Mouse (Mus musculus) common myeloid progenitor, adult 5-6 weeks (primary cell): Measurements from ENCODE around the gene Pde6b. TPM values are rescaled to one million over a fixed set of nuclear protein-coding genes. Genes with fewer than 3 reads are reported as not detected.
A peak's percentile ranks its signal among the peaks of the same experiment; 100 is the strongest.

Experiments used
- ATAC-seq: replicated peaks from 2 replicates; pipeline ENCODE4 v1.8.0; 2016; ENCODE audit warnings: low read depth, mild to moderate bottlenecking, moderate TSS enrichment, inconsistent platforms; ENCODE audit not compliant: poor library complexity, severe bottlenecking
- total RNA-seq: library from RNA; stranded (forward); fragments of 200-1000, 187-1606 nt; gene quantifications from 2 replicates; pipeline ENCODE4 v1.2.3, GENCODE M21; 2017

Pde6b gene
- not detected in 2 replicates for total RNA-seq

DNA sequence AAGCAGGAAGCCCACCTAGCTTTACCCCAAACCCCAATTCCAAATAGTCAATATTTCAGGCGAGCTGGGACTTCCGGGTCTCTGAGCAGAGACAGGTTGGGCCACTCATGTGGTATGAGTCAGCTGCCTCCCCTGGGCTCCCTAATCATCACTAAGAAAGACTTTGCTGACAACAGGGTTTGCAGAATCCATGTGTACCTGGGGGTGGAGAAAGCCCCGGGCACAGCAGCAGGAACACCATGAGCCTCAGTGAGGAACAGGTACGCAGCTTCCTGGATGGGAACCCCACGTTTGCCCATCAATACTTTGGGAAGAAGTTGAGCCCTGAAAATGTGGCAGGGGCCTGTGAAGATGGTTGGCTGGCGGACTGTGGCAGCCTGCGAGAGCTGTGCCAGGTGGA lies at the start of gene Pde6b:
Gene Pde6b, plus strand, starts transcription at position 191 of the 400 bp plus-strand sequence.
- no peak for ATAC-seq

DNA sequence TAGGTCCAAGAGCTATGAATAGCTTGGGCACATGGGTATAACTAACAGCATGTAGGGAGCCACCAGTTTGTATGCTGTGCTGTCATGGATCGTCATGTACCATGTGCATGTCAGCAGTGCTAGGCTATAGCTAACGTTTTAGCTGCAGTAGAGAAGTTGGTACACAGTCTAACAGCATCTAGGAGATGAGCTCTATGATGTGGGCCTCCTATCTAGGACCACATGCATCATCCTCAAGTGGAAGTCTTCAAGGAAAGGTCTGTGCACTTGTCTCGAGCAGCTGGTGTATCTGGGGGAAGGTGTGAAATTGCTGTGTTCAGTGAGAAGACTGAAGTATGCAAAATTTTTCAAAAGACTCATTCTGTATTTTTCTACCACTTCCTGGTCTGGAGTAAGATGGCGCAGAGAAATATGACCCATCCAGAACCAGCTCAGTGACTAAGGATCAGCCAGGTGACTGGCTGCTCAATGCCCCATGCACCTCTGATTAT lies 44.5 kb upstream of the Pde6b start:
- no peak for ATAC-seq

DNA sequence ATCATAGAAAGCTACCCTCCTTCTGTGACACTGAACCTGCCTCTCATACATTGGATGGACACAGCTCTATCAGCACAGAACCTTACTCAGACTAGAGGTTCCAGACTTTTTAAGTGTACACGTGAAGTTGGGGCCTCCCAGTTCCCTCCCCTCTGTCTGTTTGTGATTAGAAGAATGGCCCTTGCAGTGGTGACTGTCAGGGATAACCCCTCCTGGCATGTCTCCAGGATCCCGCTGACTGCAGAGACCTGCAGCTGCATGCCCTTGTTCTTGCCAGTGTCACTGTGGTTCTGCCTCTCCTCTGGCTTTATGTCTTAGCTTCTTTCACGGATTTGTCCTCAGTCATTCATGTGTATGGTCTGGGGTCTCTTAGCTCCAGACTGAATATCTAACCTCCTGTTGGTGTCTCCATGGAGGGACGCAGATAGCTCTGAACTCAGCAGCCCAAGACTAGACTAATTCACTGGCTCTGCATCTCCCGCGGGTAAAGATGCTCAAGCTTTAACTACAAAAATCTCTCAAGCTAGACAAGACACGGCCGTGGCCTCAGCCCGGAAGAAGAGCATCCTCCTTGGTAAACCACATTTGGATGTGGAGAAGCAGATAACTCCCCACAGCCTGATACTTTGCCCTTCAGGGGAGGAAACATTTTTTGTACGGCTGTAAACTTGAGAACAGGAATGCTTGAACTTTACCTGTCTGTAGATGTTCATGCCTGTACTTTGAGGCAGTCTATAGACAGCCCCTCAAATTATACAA lies 42.7 kb upstream of the Pde6b start:
- peak; percentile 89 for ATAC-seq

DNA sequence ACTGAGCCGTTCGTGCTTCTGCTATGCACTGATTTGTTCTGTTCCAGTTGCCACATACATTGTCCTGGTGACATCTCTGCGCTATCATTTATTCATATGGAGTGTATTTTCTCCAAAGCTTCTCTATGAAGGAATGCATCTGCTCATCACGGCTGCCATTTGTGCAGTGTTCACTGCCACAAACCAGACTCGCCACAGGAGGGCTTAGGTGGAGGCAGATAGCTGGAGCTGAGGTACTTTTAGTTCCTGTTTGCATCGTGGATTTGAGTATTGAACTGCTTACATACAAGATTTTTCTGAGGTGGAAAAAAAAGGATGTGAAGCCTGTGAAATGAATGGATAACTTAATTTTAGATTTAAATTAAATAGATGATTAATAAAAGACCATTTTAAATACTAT lies 40.3 kb upstream of the Pde6b start:
- ATAC-seq: no peak

DNA sequence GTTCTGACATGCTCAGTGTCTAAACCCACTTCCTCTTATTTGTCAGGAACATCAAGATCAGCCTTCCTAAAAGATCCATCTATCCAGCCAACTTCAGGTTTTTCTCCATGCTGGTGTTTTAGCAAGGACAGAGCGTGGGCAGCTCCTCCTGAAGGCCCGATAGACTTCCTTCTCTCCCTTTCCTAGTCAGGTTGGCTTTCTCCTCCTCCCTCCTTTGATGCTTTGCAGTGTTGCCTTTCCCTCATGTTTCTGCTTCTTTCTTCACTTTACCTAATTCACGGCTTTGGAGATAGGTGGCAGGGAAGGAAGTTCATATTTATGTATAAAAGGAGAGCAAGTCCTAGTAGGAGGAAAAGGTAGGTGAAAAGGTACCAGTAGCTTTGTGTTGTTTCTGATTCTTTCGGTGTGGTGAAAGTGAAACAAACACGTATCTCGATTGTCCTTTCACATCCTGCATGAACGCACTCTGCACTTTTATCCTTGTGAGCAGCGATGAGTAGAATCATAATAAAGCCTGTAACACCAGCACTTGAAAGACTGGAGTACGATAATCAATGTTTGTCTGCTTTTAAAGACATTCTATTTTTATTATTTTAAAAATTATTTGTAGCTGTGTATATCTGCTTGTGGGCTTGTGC lies 38.6 kb upstream of the Pde6b start:
- no peak for ATAC-seq

DNA sequence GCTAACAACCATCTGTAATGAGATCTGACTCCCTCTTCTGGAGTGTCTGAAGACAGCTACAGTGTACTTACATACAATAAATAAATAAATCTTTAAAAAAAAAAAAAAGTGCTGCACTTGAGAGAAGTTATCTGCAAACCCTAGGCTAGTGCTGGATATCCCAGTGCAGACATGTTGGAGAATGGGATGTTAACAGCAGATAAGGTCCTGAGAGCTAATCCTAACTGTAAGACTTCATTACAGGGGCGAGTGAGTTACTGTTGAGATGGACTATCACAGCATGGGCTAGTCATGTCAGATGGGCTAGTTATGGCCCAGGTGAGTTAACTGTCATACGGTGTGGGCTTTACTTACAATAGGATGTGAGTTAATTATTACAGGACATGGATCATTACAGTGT lies 34.1 kb upstream of the Pde6b start:
- ATAC-seq: no peak

DNA sequence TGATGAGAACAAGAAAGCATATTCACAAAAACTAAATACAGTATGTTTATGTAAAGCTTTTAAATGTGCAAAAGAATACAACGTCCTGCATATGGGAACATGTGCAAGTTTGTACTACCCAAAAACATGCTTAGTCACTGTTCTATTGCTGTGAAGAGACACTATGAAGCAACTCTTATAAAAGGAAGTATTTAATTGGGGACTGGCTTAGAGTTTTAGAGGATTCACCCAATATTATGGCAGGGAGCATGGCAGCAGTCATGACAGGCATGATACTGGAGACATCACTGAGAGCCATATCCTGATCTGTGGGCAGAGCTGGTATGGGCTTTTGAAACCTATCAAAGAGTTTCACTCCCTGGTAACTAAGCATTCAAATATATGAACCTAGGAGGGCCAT lies 30.3 kb upstream of the Pde6b start:
- peak; percentile 30; the same call in 1 of the 2 replicates for ATAC-seq

DNA sequence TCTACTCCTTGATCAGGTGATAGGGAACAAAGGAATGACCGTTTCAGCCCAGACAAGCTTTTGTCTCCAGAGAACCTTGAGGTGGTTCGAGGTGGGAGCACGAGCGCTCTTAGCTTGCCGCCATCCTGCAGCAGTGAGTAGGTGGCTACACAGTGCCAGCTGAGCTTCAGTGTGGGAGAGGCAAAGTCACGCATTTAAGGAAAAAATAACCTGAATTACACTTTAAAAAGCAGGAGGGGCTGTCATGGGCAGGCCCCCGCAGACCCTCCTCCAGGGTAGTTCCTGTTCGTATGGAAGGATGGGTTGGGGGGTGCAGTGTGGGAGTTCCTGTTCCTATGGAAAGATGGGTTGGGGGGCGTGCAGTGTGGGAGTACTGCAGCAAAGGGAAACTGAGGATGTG lies 28.7 kb upstream of the Pde6b start:
- ATAC-seq: no peak

DNA sequence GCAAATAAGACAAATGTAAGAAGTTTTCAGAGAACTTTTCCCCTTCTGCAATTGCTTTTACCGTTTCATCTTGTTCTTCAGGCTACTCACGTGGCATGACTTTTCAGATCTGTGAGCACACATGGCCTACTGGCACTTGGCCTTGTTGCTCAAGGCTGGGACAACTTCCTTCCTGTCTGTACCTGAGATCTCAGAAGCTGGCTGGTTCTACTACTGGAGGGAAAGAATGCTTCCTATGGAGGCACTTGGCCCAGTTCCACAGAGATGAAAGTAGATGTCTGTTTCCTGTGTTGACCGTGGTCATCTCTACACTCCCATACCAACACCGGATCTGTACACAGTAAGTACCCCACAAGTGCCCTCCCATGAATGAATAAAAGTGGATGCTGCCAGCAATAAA lies 28.0 kb upstream of the Pde6b start:
- ATAC-seq: 0 out of 2 replicates have a peak, but pooled peaks have one; percentile 46

DNA sequence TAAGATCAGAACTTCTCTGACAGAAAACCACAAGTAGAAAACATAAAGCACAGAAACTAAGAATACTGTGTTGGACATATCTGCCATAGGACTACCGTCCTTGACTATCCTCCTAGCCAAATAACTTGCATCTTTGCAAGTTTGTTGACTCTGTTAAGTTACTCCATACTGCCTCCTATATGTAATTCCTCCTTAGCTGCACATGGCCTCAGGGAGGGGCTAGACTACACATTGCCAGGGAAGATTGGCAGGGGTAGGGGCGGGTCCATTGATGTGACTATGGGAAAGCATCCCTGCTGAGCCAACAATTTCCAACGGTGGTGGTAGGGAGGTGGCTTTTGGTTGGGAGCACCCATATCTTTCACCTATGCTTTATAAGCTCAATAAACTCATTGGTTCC lies 25.9 kb upstream of the Pde6b start:
- ATAC-seq: peak; percentile 67

DNA sequence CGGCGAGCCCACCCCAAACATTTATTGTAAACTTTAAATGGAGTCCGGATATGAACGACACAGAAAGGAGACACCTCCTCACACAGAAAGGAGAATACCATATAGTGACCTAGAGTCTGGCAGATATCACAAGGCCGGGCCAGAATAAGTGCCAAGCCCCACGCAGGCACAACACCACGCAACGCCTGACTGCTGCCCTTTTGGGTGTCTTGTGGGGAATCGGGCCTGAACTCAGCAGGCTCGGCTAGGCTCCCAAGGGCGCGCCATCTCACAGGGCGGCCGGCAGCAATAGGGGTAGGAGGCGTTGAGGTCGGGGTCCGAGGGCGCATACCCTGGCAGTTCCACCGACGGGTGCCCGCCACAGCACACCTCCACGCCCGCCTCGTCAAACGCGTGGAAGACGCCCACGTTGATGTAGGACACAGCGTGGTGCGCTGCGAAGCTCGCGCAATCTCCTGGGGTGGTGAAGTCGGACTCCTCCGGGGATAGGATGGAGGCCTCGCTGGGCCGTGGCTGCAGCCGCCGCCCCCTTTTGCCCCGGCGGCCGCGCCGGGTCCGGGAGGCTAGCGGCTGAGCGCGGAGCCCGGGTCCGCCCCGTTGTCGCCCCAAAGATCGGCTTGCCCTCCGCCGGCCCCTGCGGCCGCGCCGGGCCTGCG lies 21.7 kb upstream of the Pde6b start:
- no peak; the same call in 1 of the 2 replicates for ATAC-seq

DNA sequence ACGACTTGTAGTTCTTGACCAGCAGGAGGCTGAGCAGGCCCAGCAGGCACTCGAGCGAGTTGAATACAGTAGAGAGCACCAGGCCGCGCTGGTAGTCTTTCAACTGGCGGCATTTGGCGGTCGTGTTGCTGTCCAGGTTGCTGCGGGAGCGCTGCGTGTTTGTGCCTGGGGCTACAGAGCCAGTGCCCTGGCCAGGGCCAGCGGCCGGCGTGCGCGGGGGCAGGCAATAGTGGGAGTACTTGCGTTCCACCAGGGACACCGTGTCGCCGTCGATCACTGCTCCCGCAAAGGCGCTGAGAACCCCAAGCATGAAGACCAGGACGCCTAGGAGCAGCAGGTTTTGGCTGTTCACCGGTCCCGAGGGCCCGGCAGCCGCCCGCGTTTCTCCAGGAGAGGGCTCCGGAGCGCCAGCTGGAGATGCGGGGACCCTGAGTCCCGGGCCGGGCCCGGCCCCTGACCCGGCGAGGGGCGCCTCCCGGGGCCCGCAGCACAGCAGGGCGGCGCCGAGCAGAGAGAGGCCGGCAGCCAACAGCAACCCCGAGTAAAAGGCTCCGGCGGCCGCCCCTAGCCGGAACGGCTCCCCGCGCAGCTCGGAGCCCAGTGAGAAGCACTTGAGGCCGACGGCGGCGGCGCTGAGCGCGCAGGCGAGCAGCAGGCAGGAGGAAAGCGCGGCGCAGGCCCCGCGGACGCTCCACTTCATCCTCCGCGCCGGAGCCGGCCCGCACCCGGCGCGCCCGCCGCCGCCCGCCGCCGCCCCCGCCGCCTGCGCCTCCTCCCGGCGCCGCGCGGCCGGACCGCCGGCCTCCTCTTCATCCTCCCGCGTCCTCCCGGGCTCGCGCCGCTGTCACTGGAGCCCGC lies 21.0 kb upstream of the Pde6b start:
- ATAC-seq: peak; percentile 6; the same call in 1 of the 2 replicates

DNA sequence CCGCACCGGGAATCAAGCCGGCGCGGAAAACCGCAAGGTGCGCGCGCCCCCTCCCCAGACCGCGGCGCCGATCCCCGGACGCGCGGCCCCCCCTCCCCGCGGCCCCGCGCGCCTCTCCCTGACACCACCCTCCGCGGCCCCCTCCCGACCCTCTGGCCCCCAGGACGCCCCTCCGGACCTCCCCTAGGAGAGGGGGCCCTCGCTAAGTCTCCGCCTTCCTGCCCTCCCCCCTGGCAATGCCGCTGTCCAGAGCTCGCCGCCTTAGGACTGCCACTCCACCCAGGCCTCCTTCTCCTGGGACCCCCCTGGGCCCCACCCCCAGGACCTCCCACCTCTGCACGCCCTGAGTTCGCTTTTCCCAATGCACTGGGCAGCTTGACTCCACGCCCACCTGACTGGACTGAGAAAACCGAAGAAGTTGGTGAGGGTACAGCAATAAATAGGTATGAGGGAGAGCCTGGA lies 20.3 kb upstream of the Pde6b start, which contains the start of gene Gm42517:
Gene Gm42517, minus strand, starts transcription at position 52 of the 462 bp plus-strand sequence.
- 0 out of 2 replicates have a peak, but pooled peaks have one; percentile 16 for ATAC-seq

DNA sequence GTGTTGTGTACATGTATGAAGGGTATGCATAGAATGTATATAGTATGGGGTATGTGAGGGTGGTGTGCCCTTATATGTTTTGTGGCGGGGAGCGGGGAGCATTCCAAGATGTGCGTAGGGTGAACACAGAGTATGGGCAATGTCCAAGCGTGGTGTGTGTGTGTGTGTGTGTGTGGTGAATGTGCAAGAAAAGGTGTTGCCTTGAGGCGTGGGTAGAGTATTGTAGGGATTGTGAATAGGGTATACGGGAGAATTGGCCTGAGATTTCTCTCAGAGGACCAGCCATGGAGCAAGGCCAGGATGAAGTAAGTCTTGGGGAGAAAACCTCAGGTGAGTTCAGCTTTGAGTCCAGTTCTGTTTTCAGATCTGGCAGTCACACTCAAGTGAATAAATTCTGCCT lies 19.7 kb upstream of the Pde6b start:
- no peak; the same call in 1 of the 2 replicates for ATAC-seq

DNA sequence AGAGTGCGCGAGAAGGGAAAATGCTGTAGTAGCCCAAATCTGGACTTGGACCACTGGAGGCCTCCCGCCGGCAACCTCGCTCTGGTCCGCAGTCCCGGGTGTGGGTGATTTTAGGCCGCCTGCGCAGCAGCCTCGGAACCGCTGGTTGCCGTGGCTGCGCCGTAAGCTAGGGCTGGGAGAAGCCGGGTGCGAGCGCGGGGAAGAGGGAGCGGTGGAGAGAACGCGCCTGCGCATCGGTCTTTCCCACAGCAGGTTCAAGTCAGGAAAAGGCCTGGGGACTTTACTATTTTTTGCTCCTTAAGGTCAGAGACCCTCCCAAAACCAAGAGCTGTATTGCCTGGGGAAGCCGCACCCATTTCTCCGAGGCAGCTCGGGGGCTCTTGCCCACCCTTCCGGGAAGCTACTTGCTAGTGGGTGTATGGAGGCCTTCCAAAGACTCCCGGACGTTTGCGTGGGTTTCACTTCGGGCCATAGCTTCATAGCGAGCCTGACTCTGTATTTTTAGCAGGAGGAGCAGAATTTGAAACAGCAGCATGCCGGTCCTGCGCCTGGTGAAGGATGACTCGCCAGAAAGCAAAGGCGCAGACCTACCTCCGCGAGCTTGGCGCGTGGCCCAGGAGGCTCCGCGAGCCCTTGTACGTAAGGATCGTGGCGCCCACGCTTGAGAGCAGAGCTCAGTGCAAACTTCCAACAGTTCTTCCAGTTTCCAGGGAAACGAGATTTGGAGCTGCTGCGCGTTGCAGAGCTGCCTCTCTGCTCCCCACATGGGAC lies 19.2 kb upstream of the Pde6b start:
- ATAC-seq: peak; percentile 42

DNA sequence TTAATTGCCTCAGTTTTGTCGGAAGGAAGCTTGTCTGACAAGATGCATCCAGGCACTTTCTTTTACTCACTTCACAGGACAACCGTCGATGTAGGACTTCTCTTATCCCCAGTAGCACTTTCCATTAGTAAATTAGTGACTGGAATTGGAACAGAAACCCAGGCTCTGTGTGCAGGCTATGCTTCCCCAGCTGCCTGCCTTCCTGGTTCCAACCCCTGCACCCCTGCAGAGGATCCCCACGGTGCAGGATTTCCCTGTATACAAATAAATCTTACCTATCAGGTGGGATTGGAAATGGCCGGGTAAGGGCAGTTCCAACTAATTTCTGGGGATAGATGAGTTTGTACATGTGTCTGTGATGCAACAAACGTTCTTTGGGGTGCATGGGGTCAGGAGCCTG lies 18.2 kb upstream of the Pde6b start:
- ATAC-seq: no peak

DNA sequence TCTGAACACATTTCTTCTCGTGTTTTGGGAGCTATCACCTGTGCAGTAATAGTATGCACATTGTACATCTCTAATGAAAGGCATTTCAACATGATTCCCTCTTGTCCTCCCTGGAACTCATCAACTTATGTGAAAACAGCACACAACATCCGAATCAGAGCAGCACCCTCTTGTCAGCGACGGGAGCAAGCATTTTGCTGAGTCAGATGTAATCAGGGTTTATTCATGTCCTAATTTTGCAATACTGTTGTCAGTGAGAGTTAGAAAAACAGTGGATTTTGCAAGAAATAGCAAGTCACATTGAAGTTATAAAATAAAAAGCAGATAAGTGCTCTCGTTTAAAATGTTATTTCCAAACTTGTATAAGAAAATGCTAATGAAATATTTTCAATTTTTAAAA lies 14.1 kb upstream of the Pde6b start:
- ATAC-seq: no peak

DNA sequence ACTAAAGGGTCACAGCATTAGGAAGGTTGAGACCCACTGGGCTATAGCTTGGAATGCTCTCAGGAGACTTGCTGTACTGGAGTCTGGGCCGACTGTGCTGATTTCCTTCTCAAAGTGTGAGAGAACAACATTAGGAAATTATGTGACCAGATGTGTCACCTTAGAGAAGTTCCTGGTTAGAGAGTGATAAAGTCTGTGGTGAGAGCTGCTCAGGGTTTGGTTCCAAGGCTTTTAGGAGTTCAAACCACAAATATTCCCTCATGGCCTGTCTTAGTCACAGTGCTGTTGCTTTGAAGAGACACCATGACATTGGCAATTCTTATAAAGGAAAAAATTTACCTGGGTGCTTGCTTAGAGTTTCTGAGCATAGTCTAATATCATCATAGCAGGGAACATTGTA lies 12.1 kb upstream of the Pde6b start:
- ATAC-seq: peak; percentile 87

DNA sequence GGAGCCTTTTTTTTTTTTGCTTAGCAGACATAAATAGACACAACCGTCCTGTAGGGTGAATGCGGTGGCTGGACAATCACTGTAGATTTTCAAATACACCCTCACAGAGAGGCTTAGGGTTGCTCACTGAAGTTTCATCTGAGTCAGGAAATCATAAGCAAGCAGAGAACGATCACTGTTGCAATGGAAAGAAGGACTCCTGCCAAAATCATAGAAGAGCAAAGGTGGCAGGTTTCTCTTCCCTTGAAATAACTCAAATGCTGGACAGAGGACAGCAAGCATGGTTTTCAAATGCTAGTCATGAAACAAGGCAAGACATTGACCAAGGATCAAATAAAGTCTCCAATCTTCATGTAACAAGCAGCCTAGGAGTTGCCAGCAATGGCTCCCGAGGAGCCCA lies 9.8 kb upstream of the Pde6b start:
- ATAC-seq: no peak
